Mouse (Mus musculus) heart, adult 2 months (tissue): ENCODE measurements around the gene Kri1. TPM values are rescaled to one million over a fixed set of nuclear protein-coding genes. Genes with fewer than 3 reads are reported as not detected.

Experiments used
- DNase-seq, 2 experiments: peaks; one replicate each; pipeline ENCODE4 v3.0.0; 2021
- H3K27ac ChIP-seq: fragments of 200-600 bp; 2 replicates; pipeline ENCODE4 v1.8.1; 2022
- H3K27me3 ChIP-seq: fragments of 200-500 bp; 2 replicates; pipeline ENCODE4 v1.6.1; 2012; ENCODE audit warnings: mild to moderate bottlenecking, low read length, inconsistent platforms, mixed read lengths; ENCODE audit not compliant: control insufficient read depth, insufficient read depth
- H3K36me3 ChIP-seq: fragments of 200-500 bp; 2 replicates; pipeline ENCODE4 v1.6.1; 2012; ENCODE audit warnings: low read length, inconsistent platforms; ENCODE audit not compliant: control insufficient read depth, insufficient read depth
- H3K4me1 ChIP-seq: fragments of 200-500 bp; 2 replicates; pipeline ENCODE4 v1.6.1; 2011; ENCODE audit warnings: low read length; ENCODE audit not compliant: control insufficient read depth, insufficient read depth
- H3K4me3 ChIP-seq: fragments of 200-600 bp; 2 replicates; pipeline ENCODE4 v1.8.1; 2022
- H3K79me2 ChIP-seq: fragments of 200-500 bp; replicated peaks from 2 replicates; pipeline ENCODE4 v1.6.1; 2012; ENCODE audit warnings: mild to moderate bottlenecking, inconsistent platforms, low read length, moderate library complexity, mixed read lengths; ENCODE audit not compliant: control insufficient read depth, insufficient read depth
- H3K9ac ChIP-seq: fragments of 200-500 bp; 2 replicates; pipeline ENCODE4 v1.6.1; 2012; ENCODE audit warnings: low read depth, mild to moderate bottlenecking, control low read depth, inconsistent platforms, low read length, mixed read lengths
- CTCF ChIP-seq: fragments of 200-600 bp; IDR thresholded peaks from 2 replicates; pipeline ENCODE4 v1.8.1; 2022; ENCODE audit warnings: antibody characterized with exemption, mild to moderate bottlenecking, moderate library complexity
- EP300 ChIP-seq: fragments of 200-500 bp; IDR thresholded peaks from 2 replicates; pipeline ENCODE4 v1.6.1; 2011; ENCODE audit warnings: low read depth, low read length, control low read depth; ENCODE audit not compliant: insufficient read depth
- POLR2A ChIP-seq: fragments of 200-500 bp; IDR thresholded peaks from 2 replicates; pipeline ENCODE4 v1.6.1; 2011; ENCODE audit warnings: mild to moderate bottlenecking, low read depth, low read length, control low read depth; ENCODE audit not compliant: insufficient read depth
- WGBS: fragments of 180-500 bp; shearing (Covaris S2); methylation state at CpG from one replicate; pipeline ENCODE4 v1.1.7; 2018; 5-methylcytosine and 5-hydroxymethylcytosine counted together
- intact Hi-C: fragments of 180-260 bp; cut with DNase I; formaldehyde crosslinking; loops from one replicate; pipeline ENCODE4 v1.15.1; 2025
- long read RNA-seq: library from polyadenylated mRNA; stranded (forward); transcript quantifications from one replicate; pipeline ENCODE4 v2.0.0, GENCODE M21; 2021
- polyA plus RNA-seq: library from polyadenylated mRNA; depleted of rRNA; stranded (reverse); fragments of >200 nt; gene quantifications from 2 replicates; pipeline ENCODE4 v1.2.3, GENCODE M21; 2012; rRNA removed
- total RNA-seq, 2 experiments: library from RNA; stranded (reverse); gene quantifications; 2 replicates each; pipeline ENCODE4 v1.2.3; 2021

Kri1 gene
- total RNA-seq (10 to 100 TPM; 16.3 to 16.8 TPM), polyA plus RNA-seq (10.5 and 12.8 TPM in 2 replicates)
- long read RNA-seq, partial matches to known transcripts, result 3 of 6 reads
- long read RNA-seq, other reads (novel, unspliced or antisense), result 1 of 6 reads

GRCm38 (mm10) chr9:21287571-21288402 is at the start of gene Kri1:
Gene Kri1, minus strand, starts transcription at chr9:21287969.
- DNase-seq, result peak; percentile 99
- H3K9ac ChIP-seq, result peak within 1 kb of the TSS; percentile 73
- WGBS, result under 1% methylated on average over 59 of the region's 59 CpGs
- H3K27ac ChIP-seq, result peak within 1 kb of the TSS; percentile 89
- no peaks in the 10 kb centered on the region for H3K27me3 ChIP-seq
- 0 out of 2 replicates have a peak, but pooled peaks have one; percentile 16 for TF ChIP-seq CTCF
- peak; percentile 84 for TF ChIP-seq POLR2A
- TF ChIP-seq EP300, result peak; percentile 69; the same call in 1 of the 2 replicates
- peak within 1 kb of the TSS; percentile 99 for H3K4me3 ChIP-seq
- intact Hi-C loops, result loop anchor here (1.0 to 10.0 kb wide), 3 partner anchors 22 to 393 kb away; partner anchors contain the start of genes Atg4d, Eif3g and Keap1
- H3K79me2 ChIP-seq, result no peaks in the 10 kb centered on the region
- H3K36me3 ChIP-seq, result peaks cover 4% of the 10 kb centered on the region
- H3K4me1 ChIP-seq, result peaks cover 5% of the 10 kb centered on the region

GRCm38 (mm10) chr9:21336491-21336890 is 48.7 kb upstream of the Kri1 start:
- H3K79me2 ChIP-seq, result no peaks in the 10 kb centered on the region
- no peaks in the 10 kb centered on the region; the same call in 1 of the 2 replicates for H3K36me3 ChIP-seq
- H3K27me3 ChIP-seq, result no peaks in the 10 kb centered on the region
- no peak overlapping the region for H3K9ac ChIP-seq
- H3K4me3 ChIP-seq, result no peak overlapping the region
- no peak overlapping the region for H3K27ac ChIP-seq
- no peak for DNase-seq
- 83% methylated on average over 8 of the region's 8 CpGs for WGBS
- TF ChIP-seq POLR2A, result no peak
- no peak for TF ChIP-seq CTCF
- TF ChIP-seq EP300, result no peak
- intact Hi-C loops, result no loop called here
- peaks cover 4% of the 10 kb centered on the region for H3K4me1 ChIP-seq

GRCm38 (mm10) chr9:21335391-21335790 is 47.6 kb upstream of the Kri1 start:
- Histone ChIP-seq H3K9ac (no peak overlapping the region), H3K27me3 (no peaks in the 10 kb centered on the region), H3K27ac (peak overlapping the region; percentile 58), H3K36me3 (no peaks in the 10 kb centered on the region; the same call in 1 of the 2 replicates), H3K4me3 (no peak overlapping the region), H3K79me2 (no peaks in the 10 kb centered on the region), H3K4me1 (peaks cover 4% of the 10 kb centered on the region)
- peak; percentile 47 to 72 for DNase-seq
- 51% methylated on average over 4 of the region's 4 CpGs for WGBS
- intact Hi-C loops, result no loop called here
- TF ChIP-seq EP300 (peak; percentile 42; the same call in 1 of the 2 replicates), POLR2A (no peak)

GRCm38 (mm10) chr9:21334747-21335146 is 47.0 kb upstream of the Kri1 start:
- TF ChIP-seq CTCF, result no peak
- Histone ChIP-seq H3K79me2 (peaks cover 3% of the 10 kb centered on the region; the same call in 1 of the 2 replicates), H3K27ac (peak overlapping the region; percentile 58), H3K27me3 (no peaks in the 10 kb centered on the region), H3K4me1 (peaks cover 7% of the 10 kb centered on the region), H3K9ac (no peak overlapping the region), H3K36me3 (no peaks in the 10 kb centered on the region; the same call in 1 of the 2 replicates), H3K4me3 (no peak overlapping the region)
- intact Hi-C loops, result no loop called here
- no peak for DNase-seq

GRCm38 (mm10) chr9:21333523-21333922 is 45.8 kb upstream of the Kri1 start:
- Histone ChIP-seq H3K27me3 (no peaks in the 10 kb centered on the region), H3K9ac (no peak overlapping the region), H3K27ac (no peak overlapping the region), H3K36me3 (no peaks in the 10 kb centered on the region), H3K4me1 (peaks cover 7% of the 10 kb centered on the region), H3K79me2 (peaks cover 3% of the 10 kb centered on the region; the same call in 1 of the 2 replicates), H3K4me3 (no peak overlapping the region)
- TF ChIP-seq CTCF, result no peak
- TF ChIP-seq POLR2A, result no peak
- TF ChIP-seq EP300, result no peak
- no peak for DNase-seq
- WGBS, result 88% methylated on average over 1 of the region's 1 CpGs
- intact Hi-C loops, result no loop called here
